Mouse (Mus musculus): ENCODE measurements around the gene Cnot8. TPM values are rescaled to one million over a fixed set of nuclear protein-coding genes. Genes with fewer than 3 reads are reported as not detected.
A peak's percentile ranks its signal among the peaks of the same experiment; 100 is the strongest.

The Cnot8 gene
- polyA plus RNA-seq, 1 experiment: 0.36 TPM

DNA sequence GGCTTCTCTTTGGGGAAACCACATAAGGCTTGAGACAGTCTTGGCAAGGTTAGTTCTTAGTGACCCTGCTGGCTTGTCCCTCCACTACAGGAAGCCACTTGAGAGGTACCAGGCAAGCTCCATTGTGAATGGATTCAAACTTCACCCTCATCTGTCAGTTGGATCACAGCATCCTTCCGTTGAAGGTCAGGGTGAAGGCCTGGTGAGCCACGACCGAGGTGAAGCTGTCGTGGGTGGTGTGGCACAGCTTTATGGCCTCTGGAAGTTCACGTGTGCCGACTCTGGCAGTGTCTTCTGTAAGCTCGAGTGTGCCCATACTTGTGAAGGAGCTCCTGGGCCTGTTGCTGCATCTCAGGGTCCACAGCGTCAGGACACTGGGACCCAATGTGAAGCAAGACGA lies 17.4 kb downstream of the Cnot8 start:
- H3K27me3 ChIP-seq (ENCODE audit: control insufficient read depth): no peaks in the 10 kb centered on the region
- H3K4me3 ChIP-seq (replicated peaks): no peak overlapping the region
- no peak for TF ChIP-seq GATA1 (IDR thresholded peaks at IDR 0.05; ENCODE audit: low read length)
- TF ChIP-seq TAL1 (IDR thresholded peaks at IDR 0.05; ENCODE audit: low read length): no peak
- H3K9me3 ChIP-seq (ENCODE audit: control insufficient read depth, low read length): no peaks in the 10 kb centered on the region
- peaks cover 4% of the 10 kb centered on the region for H3K4me1 ChIP-seq (ENCODE audit: control insufficient read depth)
- peaks cover 90% of the 10 kb centered on the region for H3K36me3 ChIP-seq (ENCODE audit: control insufficient read depth)

DNA sequence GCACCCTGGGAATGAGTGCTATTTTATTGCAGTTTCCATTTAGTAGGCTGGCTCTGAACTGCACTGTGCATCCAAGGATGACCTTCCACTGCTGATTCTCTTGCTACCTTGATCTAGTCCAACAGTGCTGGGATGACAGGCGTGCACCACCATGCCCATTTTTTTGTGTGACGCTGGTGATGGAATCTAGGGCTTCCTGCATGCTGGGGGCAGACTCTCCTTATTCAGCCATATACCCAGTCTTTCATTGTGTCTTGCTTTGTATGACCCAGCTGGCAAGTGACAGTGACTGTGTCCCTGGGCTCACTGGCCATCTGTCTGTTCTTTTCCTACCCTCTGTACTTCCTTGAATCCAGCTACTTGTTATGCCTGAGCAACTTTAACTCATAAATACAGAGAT lies 19.8 kb downstream of the Cnot8 start:
- TF ChIP-seq TAL1 (IDR thresholded peaks at IDR 0.05; ENCODE audit: low read length): no peak
- TF ChIP-seq GATA1 (IDR thresholded peaks at IDR 0.05; ENCODE audit: low read length): no peak
- Histone ChIP-seq H3K27me3 (ENCODE audit: control insufficient read depth) (no peaks in the 10 kb centered on the region), H3K9me3 (ENCODE audit: control insufficient read depth, low read length) (no peaks in the 10 kb centered on the region), H3K36me3 (ENCODE audit: control insufficient read depth) (peaks cover 87% of the 10 kb centered on the region), H3K4me3 (replicated peaks) (no peak overlapping the region), H3K4me1 (ENCODE audit: control insufficient read depth) (peaks cover 25% of the 10 kb centered on the region)

- no peak overlapping the region for H3K4me3 ChIP-seq (replicated peaks)
- H3K36me3 ChIP-seq (ENCODE audit: control insufficient read depth): peaks cover 93% of the 10 kb centered on the region
- TF ChIP-seq GATA1 (IDR thresholded peaks at IDR 0.05; ENCODE audit: low read length) (no peak), TAL1 (IDR thresholded peaks at IDR 0.05; ENCODE audit: low read length) (no peak)
- H3K4me1 ChIP-seq (ENCODE audit: control insufficient read depth): peaks cover 25% of the 10 kb centered on the region
- no peaks in the 10 kb centered on the region for H3K27me3 ChIP-seq (ENCODE audit: control insufficient read depth)
- no peaks in the 10 kb centered on the region for H3K9me3 ChIP-seq (ENCODE audit: control insufficient read depth, low read length)
These were observed 21.1 kb downstream of the Cnot8 start for GRCm38 (mm10) chr11:58125021-58125420.

GRCm38 (mm10) chr11:58126397-58127160 lies 22.6 kb downstream of the Cnot8 start:
- no peak overlapping the region for H3K4me3 ChIP-seq (replicated peaks)
- peaks cover 25% of the 10 kb centered on the region for H3K4me1 ChIP-seq (ENCODE audit: control insufficient read depth)
- H3K36me3 ChIP-seq (ENCODE audit: control insufficient read depth): peaks cover 92% of the 10 kb centered on the region
- TF ChIP-seq TAL1 (IDR thresholded peaks at IDR 0.05; ENCODE audit: low read length) (no peak), GATA1 (IDR thresholded peaks at IDR 0.05; ENCODE audit: low read length) (no peak)
- H3K27me3 ChIP-seq (ENCODE audit: control insufficient read depth): no peaks in the 10 kb centered on the region
- no peaks in the 10 kb centered on the region for H3K9me3 ChIP-seq (ENCODE audit: control insufficient read depth, low read length)

GRCm38 (mm10) chr11:58127544-58127943 lies 23.6 kb downstream of the Cnot8 start:
- peaks cover 25% of the 10 kb centered on the region for H3K4me1 ChIP-seq (ENCODE audit: control insufficient read depth)
- peaks cover 94% of the 10 kb centered on the region for H3K36me3 ChIP-seq (ENCODE audit: control insufficient read depth)
- peak; percentile 56 for TF ChIP-seq TAL1 (IDR thresholded peaks at IDR 0.05; ENCODE audit: low read length)
- peak; percentile 51; the same call in 1 of the 2 replicates for TF ChIP-seq GATA1 (IDR thresholded peaks at IDR 0.05; ENCODE audit: low read length)
- H3K27me3 ChIP-seq (ENCODE audit: control insufficient read depth): no peaks in the 10 kb centered on the region
- H3K4me3 ChIP-seq (replicated peaks): no peak overlapping the region
- no peaks in the 10 kb centered on the region for H3K9me3 ChIP-seq (ENCODE audit: control insufficient read depth, low read length)

DNA sequence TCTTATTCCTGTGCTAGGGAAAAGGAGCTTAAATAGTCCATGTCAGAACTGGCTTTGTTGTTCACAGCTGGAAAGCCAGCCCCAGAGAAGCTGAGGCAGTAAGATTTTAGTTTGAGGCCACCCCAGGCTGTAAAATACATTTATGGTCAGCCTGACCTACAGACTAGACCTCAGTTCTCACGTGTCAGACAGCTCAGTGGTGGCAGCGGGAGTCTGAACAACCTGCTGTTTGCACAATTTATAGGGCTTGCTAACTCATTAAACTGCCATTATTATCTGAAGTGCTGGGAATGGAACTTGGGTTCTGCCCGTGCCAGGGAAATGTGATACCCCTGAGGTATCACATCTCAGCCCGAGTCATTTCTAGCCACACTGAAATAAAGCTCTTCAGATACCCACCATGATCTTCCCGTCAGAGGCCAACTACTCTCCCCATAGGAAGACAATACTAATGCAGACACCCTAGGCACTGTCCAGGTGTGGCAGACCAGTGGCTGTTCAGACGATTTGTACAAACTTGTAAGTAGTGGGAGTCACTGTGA lies 25.4 kb downstream of the Cnot8 start:
- H3K4me1 ChIP-seq (ENCODE audit: control insufficient read depth): peaks cover 25% of the 10 kb centered on the region
- H3K4me3 ChIP-seq (replicated peaks): no peak overlapping the region
- no peak for TF ChIP-seq GATA1 (IDR thresholded peaks at IDR 0.05; ENCODE audit: low read length)
- no peaks in the 10 kb centered on the region for H3K27me3 ChIP-seq (ENCODE audit: control insufficient read depth)
- H3K9me3 ChIP-seq (ENCODE audit: control insufficient read depth, low read length): no peaks in the 10 kb centered on the region
- peaks cover 89% of the 10 kb centered on the region for H3K36me3 ChIP-seq (ENCODE audit: control insufficient read depth)

DNA sequence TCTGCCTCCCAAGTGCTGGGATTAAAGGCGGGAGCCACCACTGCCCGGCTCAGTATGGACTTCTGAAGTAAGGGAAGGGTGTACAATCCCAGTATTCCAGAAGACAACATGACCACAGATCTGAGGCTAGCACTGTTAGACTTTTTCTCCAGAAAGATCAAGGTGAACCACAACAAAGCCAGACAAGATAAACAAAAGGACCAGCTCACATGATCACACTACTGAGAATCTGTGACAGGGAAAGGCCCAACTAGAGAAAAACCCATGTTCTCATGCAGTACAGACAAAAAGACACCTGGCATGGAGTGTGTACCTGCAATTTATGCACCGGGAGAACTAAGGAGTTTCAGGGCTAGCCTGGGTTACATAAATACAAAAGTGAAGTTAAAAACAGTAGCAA lies 28.1 kb downstream of the Cnot8 start:
- H3K9me3 ChIP-seq (ENCODE audit: control insufficient read depth, low read length): no peaks in the 10 kb centered on the region

GRCm38 (mm10) chr11:58134869-58135268 lies 30.9 kb downstream of the Cnot8 start:
- H3K36me3 ChIP-seq (ENCODE audit: control insufficient read depth): peaks cover 85% of the 10 kb centered on the region
- no peaks in the 10 kb centered on the region for H3K27me3 ChIP-seq (ENCODE audit: control insufficient read depth)
- H3K9me3 ChIP-seq (ENCODE audit: control insufficient read depth, low read length): no peaks in the 10 kb centered on the region
- peaks cover 4% of the 10 kb centered on the region; the same call in 1 of the 2 replicates for H3K4me1 ChIP-seq (ENCODE audit: control insufficient read depth)
- TF ChIP-seq GATA1 (IDR thresholded peaks at IDR 0.05; ENCODE audit: low read length) (no peak), TAL1 (IDR thresholded peaks at IDR 0.05; ENCODE audit: low read length) (no peak)
- H3K4me3 ChIP-seq (replicated peaks): no peak overlapping the region

More for the DNA sequence above, 28.1 kb downstream of the Cnot8 start:
- peaks cover 16% of the 10 kb centered on the region for H3K4me1 ChIP-seq (ENCODE audit: control insufficient read depth)
- H3K27me3 ChIP-seq (ENCODE audit: control insufficient read depth): no peaks in the 10 kb centered on the region
- peaks cover 89% of the 10 kb centered on the region for H3K36me3 ChIP-seq (ENCODE audit: control insufficient read depth)
- TF ChIP-seq TAL1 (IDR thresholded peaks at IDR 0.05; ENCODE audit: low read length): no peak
- no peak for TF ChIP-seq GATA1 (IDR thresholded peaks at IDR 0.05; ENCODE audit: low read length)
- H3K4me3 ChIP-seq (replicated peaks): no peak overlapping the region

DNA sequence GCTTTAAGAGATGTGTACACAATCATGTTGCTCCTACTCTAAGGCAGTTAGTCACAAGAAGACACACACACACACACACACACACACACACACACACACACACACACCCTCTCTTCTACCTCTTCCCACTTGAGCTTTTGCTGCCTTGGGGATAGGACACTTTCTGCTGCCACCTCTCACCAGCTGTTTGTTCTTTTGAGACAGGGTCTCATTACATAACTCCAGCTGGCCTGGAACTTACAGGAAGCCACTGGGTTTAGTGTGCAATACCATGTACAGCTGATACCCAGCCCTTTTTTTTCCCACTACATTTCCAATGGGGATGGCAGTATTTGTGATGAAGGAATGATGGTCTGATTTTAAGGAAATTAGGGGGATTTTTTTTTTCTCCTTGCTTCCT lies 31.3 kb downstream of the Cnot8 start:
- no peaks in the 10 kb centered on the region for H3K9me3 ChIP-seq (ENCODE audit: control insufficient read depth, low read length)
- H3K4me3 ChIP-seq (replicated peaks): no peak overlapping the region
- peaks cover 4% of the 10 kb centered on the region; the same call in 1 of the 2 replicates for H3K4me1 ChIP-seq (ENCODE audit: control insufficient read depth)
- no peak for TF ChIP-seq GATA1 (IDR thresholded peaks at IDR 0.05; ENCODE audit: low read length)
- no peak for TF ChIP-seq TAL1 (IDR thresholded peaks at IDR 0.05; ENCODE audit: low read length)
- no peaks in the 10 kb centered on the region for H3K27me3 ChIP-seq (ENCODE audit: control insufficient read depth)
- peaks cover 85% of the 10 kb centered on the region for H3K36me3 ChIP-seq (ENCODE audit: control insufficient read depth)

Measured in erythroblast, embryonic 14.5 days (primary cell).